Mouse (Mus musculus) midbrain, embryonic 12.5 days (tissue): ENCODE measurements around the gene Prkn. TPM values are rescaled to one million over a fixed set of nuclear protein-coding genes. Genes with fewer than 3 reads are reported as not detected.

Experiments
- ATAC-seq: fragments of 200-750 bp; cut with Nextera tagmentation; 2 replicates; pipeline ENCODE4 v1.8.0; 2017; ENCODE audit warnings: low read depth, moderate TSS enrichment, moderate library complexity; ENCODE audit not compliant: low FRiP score
- H3K27ac ChIP-seq: fragments of 300-500 bp; sonication (generic); replicated peaks from 2 replicates; pipeline ENCODE4 v1.5.1; 2016; ENCODE audit warnings: mild to moderate bottlenecking
- H3K27me3 ChIP-seq: fragments of 300-500 bp; sonication (generic); 2 replicates; pipeline ENCODE4 v1.6.1; 2016; ENCODE audit warnings: mild to moderate bottlenecking
- H3K36me3 ChIP-seq: fragments of 300-500 bp; sonication (generic); 2 replicates; pipeline ENCODE4 v1.6.1; 2016
- H3K4me1 ChIP-seq: fragments of 300-500 bp; sonication (generic); 2 replicates; pipeline ENCODE4 v1.6.1; 2016
- H3K4me2 ChIP-seq: fragments of 300-500 bp; sonication (generic); replicated peaks from 2 replicates; pipeline ENCODE4 v1.6.1; 2016; ENCODE audit warnings: mild to moderate bottlenecking, moderate library complexity
- H3K4me3 ChIP-seq: fragments of 300-500 bp; sonication (generic); 2 replicates; pipeline ENCODE4 v1.5.1; 2016; ENCODE audit warnings: mild to moderate bottlenecking
- H3K9ac ChIP-seq: fragments of 300-500 bp; sonication (generic); replicated peaks from 2 replicates; pipeline ENCODE4 v1.6.1; 2016; ENCODE audit warnings: mild to moderate bottlenecking, moderate library complexity
- H3K9me3 ChIP-seq: fragments of 300-500 bp; sonication (generic); 2 replicates; pipeline ENCODE4 v1.6.1; 2016; ENCODE audit warnings: mild to moderate bottlenecking
- WGBS: fragments of 180-500 bp; shearing (Covaris S2); methylation state at CpG from one replicate; pipeline ENCODE4 v1.1.7; 2016; 5-methylcytosine and 5-hydroxymethylcytosine counted together
- polyA plus RNA-seq: library from polyadenylated mRNA; unstranded; fragments of >200 nt; fragmentation: Nextera tagmentation; extraction: Ambion mirVana; gene quantifications from 2 replicates; pipeline ENCODE4 v1.2.1, GENCODE M21; 2016

Gene Prkn
- polyA plus RNA-seq, 1 experiment from 2014 or later = 2.1 TPM

- Histone ChIP-seq H3K4me2 (no peak overlapping the region), H3K9ac (no peak overlapping the region), H3K4me3 (no peak overlapping the region), H3K36me3 (no peaks in the 10 kb centered on the region), H3K9me3 (no peaks in the 10 kb centered on the region), H3K4me1 (peaks cover 7% of the 10 kb centered on the region; the same call in 1 of the 2 replicates), H3K27ac (no peak overlapping the region), H3K27me3 (peaks cover 24% of the 10 kb centered on the region)
- 45% methylated on average over 6 of the region's 6 CpGs for WGBS
- ATAC-seq = no peak
Measured at GRCm38 (mm10) chr17:12036205-12036604, 1196.0 kb downstream of the Prkn start.

DNA sequence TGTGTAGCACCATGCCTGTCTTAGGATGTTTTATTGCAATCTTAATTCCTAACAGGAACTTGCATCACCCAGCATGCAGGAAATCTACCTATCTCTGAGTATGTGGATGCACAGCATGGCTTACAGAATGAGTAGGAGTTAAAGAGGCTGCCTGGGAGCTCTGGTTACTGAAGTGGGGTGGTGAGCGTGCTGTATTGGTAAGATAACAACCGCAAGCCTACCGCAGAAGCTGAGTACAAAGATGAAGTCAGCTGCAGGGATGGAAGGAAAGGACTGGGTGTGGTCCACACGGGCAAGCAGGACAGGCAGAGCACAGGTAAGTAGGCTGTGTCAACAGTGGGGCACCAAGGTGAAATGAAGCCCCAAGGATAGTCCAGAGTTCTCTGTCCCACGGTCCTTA is 1196.9 kb downstream of the Prkn start:
- H3K4me3 ChIP-seq = no peak overlapping the region
- peaks cover 22% of the 10 kb centered on the region for H3K27me3 ChIP-seq
- H3K27ac ChIP-seq = no peak overlapping the region
- H3K36me3 ChIP-seq = no peaks in the 10 kb centered on the region
- no peak overlapping the region for H3K4me2 ChIP-seq
- no peak for ATAC-seq
- WGBS = 84% methylated on average over 5 of the region's 5 CpGs
- no peak overlapping the region for H3K9ac ChIP-seq
- no peaks in the 10 kb centered on the region for H3K9me3 ChIP-seq
- H3K4me1 ChIP-seq = peaks cover under 1% of the 10 kb centered on the region; the same call in 1 of the 2 replicates

GRCm38 (mm10) chr17:12037574-12037973 is 1197.4 kb downstream of the Prkn start:
- no peaks in the 10 kb centered on the region for H3K9me3 ChIP-seq
- no peaks in the 10 kb centered on the region for H3K36me3 ChIP-seq
- H3K27ac ChIP-seq = no peak overlapping the region
- 93% methylated on average over 2 of the region's 2 CpGs for WGBS
- peaks cover under 1% of the 10 kb centered on the region; the same call in 1 of the 2 replicates for H3K4me1 ChIP-seq
- H3K4me3 ChIP-seq = no peak overlapping the region
- H3K9ac ChIP-seq = no peak overlapping the region
- no peak for ATAC-seq
- H3K4me2 ChIP-seq = no peak overlapping the region
- H3K27me3 ChIP-seq = peaks cover 17% of the 10 kb centered on the region

- ATAC-seq = no peak
- WGBS = 79% methylated on average over 6 of the region's 6 CpGs
- Histone ChIP-seq H3K36me3 (no peaks in the 10 kb centered on the region), H3K4me2 (no peak overlapping the region), H3K4me3 (no peak overlapping the region), H3K9me3 (no peaks in the 10 kb centered on the region), H3K4me1 (peaks cover 3% of the 10 kb centered on the region; the same call in 1 of the 2 replicates), H3K27me3 (peaks cover 17% of the 10 kb centered on the region), H3K27ac (no peak overlapping the region), H3K9ac (no peak overlapping the region)
Measured at GRCm38 (mm10) chr17:12038499-12038898, 1198.3 kb downstream of the Prkn start.

DNA sequence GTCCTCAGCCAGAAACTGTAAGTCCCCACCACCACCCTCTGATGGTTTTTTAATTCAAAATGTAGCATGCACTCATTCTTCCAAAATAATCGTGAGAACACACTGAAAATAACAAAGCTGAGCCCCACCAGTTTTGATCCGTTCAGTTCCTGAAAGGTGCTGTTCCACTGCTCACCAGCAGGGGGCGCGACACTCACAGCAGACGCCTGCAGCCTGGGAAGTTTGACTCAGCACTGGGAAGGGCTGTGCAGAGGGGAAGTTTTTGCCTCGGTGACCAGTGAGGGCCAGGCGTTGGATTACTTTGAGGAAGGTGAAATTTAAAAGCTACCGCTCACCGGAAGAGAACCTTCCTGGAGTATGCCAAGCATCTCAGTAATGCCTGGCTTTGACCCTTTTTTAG is 1199.0 kb downstream of the Prkn start:
- Histone ChIP-seq H3K4me3 (no peak overlapping the region), H3K9me3 (no peaks in the 10 kb centered on the region), H3K4me1 (peaks cover 3% of the 10 kb centered on the region; the same call in 1 of the 2 replicates), H3K36me3 (no peaks in the 10 kb centered on the region), H3K9ac (no peak overlapping the region), H3K4me2 (no peak overlapping the region), H3K27me3 (peaks cover 24% of the 10 kb centered on the region), H3K27ac (no peak overlapping the region)
- 3% methylated on average over 9 of the region's 9 CpGs for WGBS
- no peak for ATAC-seq

- Histone ChIP-seq H3K9me3 (no peaks in the 10 kb centered on the region), H3K9ac (no peak overlapping the region), H3K27me3 (peaks cover 30% of the 10 kb centered on the region), H3K4me1 (peaks cover 3% of the 10 kb centered on the region; the same call in 1 of the 2 replicates), H3K4me2 (no peak overlapping the region), H3K4me3 (no peak overlapping the region), H3K27ac (no peak overlapping the region), H3K36me3 (no peaks in the 10 kb centered on the region)
- ATAC-seq = no peak
- 78% methylated on average over 3 of the region's 3 CpGs for WGBS
Measured at GRCm38 (mm10) chr17:12039922-12040321, 1199.7 kb downstream of the Prkn start.

DNA sequence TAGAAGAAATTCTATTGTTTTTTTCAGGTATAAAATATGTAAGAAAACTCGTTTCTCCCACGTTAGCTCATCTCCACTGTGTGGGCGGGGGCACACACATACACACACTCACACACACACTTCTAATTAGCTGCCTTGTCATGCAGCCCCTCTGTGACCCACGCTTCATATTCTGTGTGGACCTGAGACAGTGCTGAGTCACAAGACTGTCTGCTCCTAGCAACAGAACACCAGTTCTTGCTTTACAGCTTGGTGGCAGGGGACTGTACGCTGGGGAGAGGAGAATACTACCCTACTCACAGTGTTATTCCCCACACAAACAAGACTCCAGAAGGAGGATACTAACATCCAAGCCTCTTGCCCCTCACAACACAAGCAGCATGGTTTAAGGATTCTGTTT is 1200.4 kb downstream of the Prkn start:
- H3K36me3 ChIP-seq = no peaks in the 10 kb centered on the region
- H3K4me1 ChIP-seq = peaks cover 3% of the 10 kb centered on the region; the same call in 1 of the 2 replicates
- no peak overlapping the region for H3K4me3 ChIP-seq
- no peak overlapping the region for H3K27ac ChIP-seq
- 83% methylated on average over 5 of the region's 5 CpGs for WGBS
- no peaks in the 10 kb centered on the region for H3K9me3 ChIP-seq
- no peak overlapping the region for H3K9ac ChIP-seq
- peaks cover 26% of the 10 kb centered on the region for H3K27me3 ChIP-seq
- ATAC-seq = no peak
- no peak overlapping the region for H3K4me2 ChIP-seq

- H3K4me3 ChIP-seq = no peak overlapping the region
- peaks cover 32% of the 10 kb centered on the region for H3K27me3 ChIP-seq
- H3K36me3 ChIP-seq = no peaks in the 10 kb centered on the region
- no peak overlapping the region for H3K9ac ChIP-seq
- WGBS = 91% methylated on average over 5 of the region's 5 CpGs
- peaks cover 3% of the 10 kb centered on the region; the same call in 1 of the 2 replicates for H3K4me1 ChIP-seq
- H3K9me3 ChIP-seq = no peaks in the 10 kb centered on the region
- H3K4me2 ChIP-seq = no peak overlapping the region
- no peak overlapping the region for H3K27ac ChIP-seq
- ATAC-seq = no peak
Measured at GRCm38 (mm10) chr17:12041091-12041655, 1201.0 kb downstream of the Prkn start.

GRCm38 (mm10) chr17:12042561-12043256 is 1202.5 kb downstream of the Prkn start:
- H3K4me1 ChIP-seq = peaks cover 3% of the 10 kb centered on the region; the same call in 1 of the 2 replicates
- no peaks in the 10 kb centered on the region for H3K9me3 ChIP-seq
- ATAC-seq = peak; percentile 62; the same call in 1 of the 2 replicates
- no peak overlapping the region for H3K9ac ChIP-seq
- H3K27me3 ChIP-seq = peaks cover 29% of the 10 kb centered on the region
- H3K4me3 ChIP-seq = no peak overlapping the region
- no peaks in the 10 kb centered on the region for H3K36me3 ChIP-seq
- WGBS = 54% methylated on average over 14 of the region's 14 CpGs
- no peak overlapping the region for H3K27ac ChIP-seq
- no peak overlapping the region for H3K4me2 ChIP-seq

DNA sequence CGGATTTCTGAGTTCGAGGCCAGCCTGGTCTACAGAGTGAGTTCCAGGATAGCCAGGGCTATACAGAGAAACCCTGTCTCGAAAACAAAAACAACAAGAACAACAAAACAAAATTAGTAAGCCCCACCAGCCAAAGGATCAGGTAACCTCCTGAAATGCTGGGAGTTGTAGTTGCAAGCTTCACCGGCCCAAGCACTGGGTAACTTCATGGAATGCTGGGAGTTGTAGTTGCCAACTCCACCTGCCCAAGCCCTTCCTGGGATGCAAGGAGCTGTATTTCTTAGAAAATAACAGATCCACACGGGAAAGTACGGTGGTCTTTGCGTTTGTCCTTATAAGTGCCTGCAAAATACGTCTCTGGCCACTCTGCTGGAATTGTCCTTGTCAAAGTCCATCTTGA is 1204.0 kb downstream of the Prkn start:
- ATAC-seq = no peak
- 49% methylated on average over 7 of the region's 8 CpGs for WGBS
- H3K4me1 ChIP-seq = peaks cover 3% of the 10 kb centered on the region; the same call in 1 of the 2 replicates

DNA sequence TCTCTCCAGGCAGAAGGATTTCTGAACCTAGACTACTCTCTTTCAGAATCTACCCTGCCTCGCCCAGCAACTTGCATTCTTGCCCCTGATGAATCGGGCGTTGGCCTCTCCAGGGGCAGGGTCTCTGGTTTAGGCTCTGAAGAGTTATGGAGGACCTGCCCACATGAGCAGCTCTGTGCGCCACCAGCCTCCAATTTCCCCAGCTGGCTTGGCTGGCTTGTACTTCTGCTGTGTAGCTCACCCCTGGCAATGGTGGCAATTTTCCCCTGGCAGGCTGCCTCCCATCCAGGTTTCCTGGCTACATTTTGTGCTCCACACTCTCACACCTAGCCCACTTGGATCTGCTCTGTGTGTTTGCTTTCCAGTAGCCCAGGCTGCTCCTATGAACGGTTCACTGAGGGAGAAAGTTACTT is 1205.7 kb downstream of the Prkn start:
- Histone ChIP-seq H3K4me1 (peaks cover 3% of the 10 kb centered on the region; the same call in 1 of the 2 replicates), H3K36me3 (no peaks in the 10 kb centered on the region), H3K9me3 (no peaks in the 10 kb centered on the region), H3K27me3 (peaks cover 25% of the 10 kb centered on the region), H3K27ac (no peak overlapping the region), H3K4me2 (no peak overlapping the region), H3K9ac (no peak overlapping the region), H3K4me3 (no peak overlapping the region)
- no peak for ATAC-seq
- WGBS = 67% methylated on average over 5 of the region's 5 CpGs

More for the DNA sequence above, 1204.0 kb downstream of the Prkn start:
- no peaks in the 10 kb centered on the region for H3K36me3 ChIP-seq
- no peak overlapping the region for H3K4me2 ChIP-seq
- no peak overlapping the region for H3K9ac ChIP-seq
- H3K4me3 ChIP-seq = no peak overlapping the region
- H3K27ac ChIP-seq = no peak overlapping the region
- H3K27me3 ChIP-seq = peaks cover 28% of the 10 kb centered on the region
- no peaks in the 10 kb centered on the region for H3K9me3 ChIP-seq

DNA sequence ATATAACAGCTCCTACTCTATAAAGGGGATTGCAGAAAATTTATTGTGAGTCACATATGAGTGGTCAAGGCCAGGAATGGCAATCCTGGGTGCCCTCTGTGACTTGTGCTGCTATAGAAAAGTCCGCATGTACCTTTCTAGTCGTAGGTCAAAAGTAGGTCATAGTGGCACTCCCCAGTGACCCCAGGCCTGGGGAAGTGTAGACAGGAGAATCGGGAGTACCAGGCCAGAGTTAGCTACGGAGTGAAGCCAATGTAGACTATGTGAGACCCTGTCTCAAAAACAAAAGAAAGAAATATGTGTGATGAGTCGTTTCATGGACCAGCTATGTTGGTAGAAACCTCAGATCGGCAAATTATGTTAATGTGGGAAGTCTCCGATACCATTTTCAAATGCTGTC is 1206.8 kb downstream of the Prkn start:
- no peak overlapping the region for H3K4me2 ChIP-seq
- no peaks in the 10 kb centered on the region for H3K9me3 ChIP-seq
- H3K27ac ChIP-seq = no peak overlapping the region
- ATAC-seq = no peak
- 73% methylated on average over 7 of the region's 7 CpGs for WGBS
- no peak overlapping the region for H3K4me3 ChIP-seq
- H3K27me3 ChIP-seq = peaks cover 21% of the 10 kb centered on the region
- H3K9ac ChIP-seq = no peak overlapping the region
- peaks cover 3% of the 10 kb centered on the region; the same call in 1 of the 2 replicates for H3K4me1 ChIP-seq
- H3K36me3 ChIP-seq = no peaks in the 10 kb centered on the region
